Mouse (Mus musculus) heart, postnatal 0 days (tissue): Measurements from ENCODE around the gene Tpbg.

ENCODE experiments used
- CTCF ChIP-seq: IDR thresholded peaks from 2 replicates; pipeline ENCODE4 v1.5.1; 2016; ENCODE audit warnings: antibody characterized with exemption, control low read depth, low read depth
- EP300 ChIP-seq: IDR thresholded peaks from 2 replicates; pipeline ENCODE4 v1.6.1; 2016; ENCODE audit warnings: antibody characterized with exemption, low read depth

DNA sequence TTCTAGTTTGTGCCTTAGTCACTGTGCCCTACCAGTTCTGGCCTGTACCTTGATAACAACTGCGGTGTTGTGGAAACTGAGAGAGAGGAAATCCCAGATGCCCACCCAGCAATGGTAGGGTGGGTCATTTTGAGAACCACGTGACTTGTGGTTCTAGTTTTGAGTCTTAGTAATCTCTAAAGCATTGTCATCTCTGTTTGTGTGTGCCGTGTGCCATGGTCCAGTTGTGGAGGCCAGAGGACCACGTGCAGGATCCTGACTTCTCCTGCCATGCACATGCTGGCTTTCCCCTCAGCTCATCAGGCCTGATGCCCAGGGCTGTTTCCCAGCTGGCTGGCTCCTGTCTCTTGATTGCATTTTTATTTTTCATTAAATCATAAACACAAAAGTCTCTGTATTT, 12.6 kb downstream of the Tpbg start:
- TF ChIP-seq CTCF (no peak), EP300 (no peak)
